Mouse (Mus musculus): ENCODE measurements at regions not wholly inside any gene's neighbourhood (a gene's known extent, or its start where the extent isn't known, plus 50 kb on each side); places are given as distances from the start of the nearest gene placed in this dataset.

DNA sequence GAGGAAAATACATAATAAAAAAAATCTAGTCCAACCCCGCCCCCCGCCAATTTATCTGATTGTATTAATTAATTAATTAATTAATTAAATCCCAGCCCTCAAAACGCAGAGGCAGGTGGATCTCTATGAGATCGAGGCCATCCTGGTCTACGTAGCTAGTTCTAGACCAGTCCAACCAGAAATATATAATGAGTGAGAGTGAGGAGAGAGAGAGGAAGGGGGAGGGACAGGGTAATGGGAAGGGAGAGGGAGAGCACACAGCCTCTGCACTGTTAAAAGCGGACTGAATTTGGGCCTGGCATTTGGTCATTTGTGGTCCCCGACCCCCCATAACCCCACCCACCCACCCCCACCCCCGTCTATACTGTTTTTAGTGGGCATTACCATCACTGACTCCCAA is 221.5 kb downstream of the Ipo11 start:
- TF ChIP-seq GATA1 (IDR thresholded peaks at IDR 0.05; ENCODE audit: borderline replicate concordance, low read length), result no peak
- no peak for TF ChIP-seq FLI1 (IDR thresholded peaks at IDR 0.05; ENCODE audit: low read length)

All from megakaryocyte, embryonic 14.5 days (primary cell).